Mouse (Mus musculus): ENCODE results near the gene Ralgps1. TPM values are rescaled to one million over a fixed set of nuclear protein-coding genes. Genes with fewer than 3 reads are reported as not detected.
A peak's percentile ranks its signal among the peaks of the same experiment; 100 is the strongest.

Ralgps1 gene
- total RNA-seq, 2 experiments from 2014 or later = 4.8 to 5.6 TPM

DNA sequence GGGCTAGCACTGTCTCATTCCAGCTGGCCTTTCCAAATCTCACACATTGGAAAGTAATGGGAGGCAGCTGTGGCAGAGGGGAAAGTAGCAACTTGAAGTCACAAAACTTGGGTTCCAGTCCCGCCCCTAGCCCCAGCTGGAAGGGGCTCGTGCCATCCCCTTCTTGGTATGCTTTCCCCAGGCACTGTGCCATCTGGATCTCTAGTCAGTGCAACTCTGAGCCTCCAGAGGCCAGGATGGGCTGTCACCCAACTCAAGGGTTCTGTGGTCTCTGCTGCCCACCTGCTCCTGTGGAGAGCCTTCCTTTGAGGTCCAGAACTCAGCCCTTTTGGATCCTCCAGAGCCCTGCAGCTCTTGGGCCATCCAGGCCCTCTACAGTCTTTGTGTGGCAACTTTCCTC lies 209.2 kb downstream of the Ralgps1 start:
- peak in 1 of 2 experiments; percentile 42 for DNase-seq
- intact Hi-C loops (cut with DNase I) = no loop called here

DNA sequence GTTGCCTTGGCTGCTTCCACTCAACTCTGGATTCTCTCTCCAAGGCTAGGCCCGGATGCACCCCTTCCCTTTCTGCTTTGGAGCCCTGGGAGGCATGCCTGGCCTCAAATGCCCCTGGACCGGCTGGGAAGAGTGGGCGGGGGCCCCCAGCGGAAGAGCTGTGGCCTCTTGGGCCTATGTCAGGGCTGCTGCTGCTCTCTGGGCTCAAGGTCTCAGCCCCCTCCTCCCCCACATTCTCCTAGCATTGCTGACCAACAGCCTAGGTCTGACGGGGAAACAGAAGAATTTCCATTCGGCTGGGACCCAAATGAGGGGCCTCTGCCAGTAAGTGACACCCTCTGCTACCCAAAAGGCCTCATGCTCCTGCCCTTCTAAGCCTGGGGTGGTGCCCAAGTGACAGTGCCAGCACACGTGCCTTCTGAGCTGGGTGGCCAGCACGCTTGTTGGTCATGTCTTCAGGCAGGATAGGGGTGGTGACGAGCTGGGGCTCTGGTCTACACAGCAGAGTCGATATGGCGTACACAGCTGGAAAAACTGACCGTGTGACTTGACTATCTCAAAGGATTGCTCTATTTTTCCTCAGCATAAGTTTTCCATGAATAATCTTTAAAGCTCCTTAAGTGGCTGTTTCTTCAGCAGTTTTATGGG lies 210.8 kb downstream of the Ralgps1 start:
- DNase-seq = peak; percentile 62 to 78
- intact Hi-C loops (cut with DNase I) = no loop called here

DNA sequence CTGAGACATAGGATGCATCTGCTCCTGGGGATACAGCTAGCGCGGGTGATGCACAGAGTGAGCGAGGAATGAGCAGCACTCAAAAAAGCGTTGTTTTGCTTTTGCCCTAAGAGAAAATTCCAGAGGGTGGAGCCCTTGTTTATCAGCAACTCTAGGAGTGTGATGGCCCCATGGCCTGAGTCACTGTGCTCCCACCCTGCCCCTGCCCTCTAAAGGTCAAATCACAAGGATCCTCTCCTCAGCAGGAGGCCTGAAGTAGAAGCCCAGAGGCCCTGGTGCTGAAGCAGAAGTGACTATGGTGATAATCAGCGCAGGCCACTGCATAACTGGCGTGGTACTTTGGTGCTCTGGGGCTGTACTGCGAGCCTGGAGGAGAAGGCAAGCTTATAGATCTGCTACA lies 211.7 kb downstream of the Ralgps1 start:
- intact Hi-C loops (cut with DNase I) = loop anchor here (5.0 kb wide), 2 partner anchors 78 to 398 kb away; no protein-coding TSS in a partner anchor
- no peak for DNase-seq

DNA sequence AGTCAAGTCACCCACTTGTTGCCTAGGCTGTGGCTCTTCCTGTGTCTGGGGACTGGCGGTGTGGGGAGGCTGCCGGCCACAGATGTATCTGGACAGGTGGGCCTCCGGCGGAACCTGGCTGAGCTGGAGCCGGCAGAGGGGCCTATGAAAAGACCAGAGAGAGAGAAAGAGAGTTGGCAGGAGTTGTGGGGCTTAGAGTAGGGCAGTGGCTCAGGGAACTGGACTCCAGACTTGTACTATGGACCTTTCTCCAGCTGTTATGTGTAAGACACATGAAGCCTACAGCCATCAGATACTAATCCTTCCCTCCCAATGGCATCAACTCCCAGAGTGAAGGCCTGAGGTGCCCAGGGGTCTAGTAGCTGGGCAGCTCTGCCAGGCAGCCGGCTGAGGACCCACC lies 212.4 kb downstream of the Ralgps1 start:
- intact Hi-C loops (cut with DNase I) = loop anchor here (5.0 kb wide), 2 partner anchors 78 to 398 kb away; no protein-coding TSS in a partner anchor
- no peak for DNase-seq

DNA sequence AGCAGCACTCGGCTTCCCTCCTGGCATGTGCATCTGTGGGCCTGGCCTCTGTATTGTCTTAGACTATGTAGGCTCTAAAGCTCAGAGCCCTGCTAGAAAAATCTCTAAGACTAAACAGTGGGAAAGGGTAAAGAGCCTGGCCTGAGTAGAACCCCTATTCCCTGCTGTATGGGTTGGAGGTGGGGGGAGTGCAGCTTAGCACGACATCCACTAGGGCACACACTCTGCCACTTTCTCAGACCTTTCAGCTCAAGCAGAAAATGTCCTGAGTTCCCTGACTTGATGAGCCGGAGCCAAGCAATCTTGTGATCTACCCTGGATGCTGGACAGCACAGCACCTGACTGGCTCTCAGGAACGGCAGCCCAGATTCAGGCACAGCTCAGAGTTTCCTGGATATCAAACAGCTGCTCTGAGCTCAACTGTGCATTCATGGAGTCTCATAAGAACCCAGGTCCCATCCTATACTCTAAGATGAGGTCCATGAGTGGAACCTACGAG lies 215.0 kb downstream of the Ralgps1 start:
- intact Hi-C loops (cut with DNase I) = loop anchor here (2.0 to 5.0 kb wide), 3 partner anchors 60 to 401 kb away; partner anchors contain the start of gene Angptl2
- DNase-seq = no peak

DNA sequence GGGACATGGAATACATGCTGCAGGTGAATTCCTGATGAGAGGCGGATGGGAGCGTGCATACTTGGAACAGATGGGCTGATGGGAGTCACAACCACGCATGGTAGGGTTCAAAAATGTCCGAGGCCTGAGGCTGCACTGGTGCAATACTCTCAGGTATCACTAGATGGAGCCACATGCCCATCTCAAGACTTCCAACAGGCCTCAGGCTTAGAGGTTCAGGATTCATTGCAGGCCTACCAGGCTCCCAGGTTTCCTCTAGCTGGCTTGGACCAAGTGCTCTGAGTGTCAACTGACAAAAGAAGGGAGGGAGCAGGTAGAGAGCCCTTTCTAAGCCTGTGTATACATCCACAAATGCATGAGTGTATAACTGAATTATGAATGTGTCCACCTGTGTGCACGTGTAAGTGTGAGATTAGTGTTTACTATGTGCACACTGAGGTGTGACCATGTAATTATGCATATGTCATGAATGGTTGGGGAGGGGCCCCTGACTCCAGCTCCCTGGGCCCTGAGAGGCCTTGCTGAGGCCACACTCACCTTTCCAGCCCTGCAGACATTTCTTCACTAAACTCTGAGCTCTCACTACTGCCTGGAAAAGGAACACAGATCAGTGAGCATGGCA lies 216.4 kb downstream of the Ralgps1 start:
- intact Hi-C loops (cut with DNase I) = loop anchor here (1.0 to 5.0 kb wide), 4 partner anchors 82 to 402 kb away; no protein-coding TSS in a partner anchor

DNA sequence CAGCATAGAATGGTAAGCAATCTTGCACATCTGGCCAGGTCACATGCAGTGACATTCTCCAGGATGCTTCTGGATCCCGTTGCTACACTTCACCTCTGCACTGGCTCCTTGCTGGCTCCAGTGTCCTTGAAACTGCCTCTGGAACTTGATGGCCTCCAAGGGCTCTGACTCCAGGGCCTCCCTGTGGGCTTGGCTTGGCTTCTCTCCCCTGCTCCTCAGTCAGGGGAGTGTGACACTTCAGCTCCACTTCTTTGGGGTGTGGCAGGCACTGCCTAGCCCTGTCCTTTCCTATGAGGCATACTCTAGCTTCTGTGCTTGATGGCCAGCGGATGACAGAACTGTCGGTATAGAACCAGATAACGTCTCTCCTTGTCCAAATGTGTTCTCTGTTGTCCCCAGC lies 224.3 kb downstream of the Ralgps1 start:
- intact Hi-C loops (cut with DNase I) = no loop called here
- DNase-seq = no peak

More for the DNA sequence above, 216.4 kb downstream of the Ralgps1 start:
- peak; percentile 80 to 83 for DNase-seq

DNA sequence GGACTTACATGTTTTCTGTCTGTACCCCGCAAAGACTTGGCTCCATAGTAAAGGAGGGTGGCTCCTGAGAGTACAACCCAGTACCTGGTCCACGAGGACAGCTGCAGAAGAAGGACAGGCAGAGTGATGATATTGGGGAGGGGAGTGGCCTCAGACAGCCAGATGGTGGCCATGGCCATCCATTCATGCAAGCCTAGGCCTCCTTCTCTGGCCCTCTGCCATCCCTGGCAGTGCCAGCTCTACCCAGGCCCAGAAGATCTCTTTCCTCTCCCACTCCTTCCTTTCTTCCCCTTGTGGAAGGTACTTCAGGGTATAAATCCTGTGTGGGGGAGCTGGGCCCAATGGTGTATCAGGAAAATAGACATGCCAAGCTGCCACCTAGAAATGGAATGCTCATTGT lies 228.0 kb downstream of the Ralgps1 start:
- intact Hi-C loops (cut with DNase I) = no loop called here
- DNase-seq = no peak

DNA sequence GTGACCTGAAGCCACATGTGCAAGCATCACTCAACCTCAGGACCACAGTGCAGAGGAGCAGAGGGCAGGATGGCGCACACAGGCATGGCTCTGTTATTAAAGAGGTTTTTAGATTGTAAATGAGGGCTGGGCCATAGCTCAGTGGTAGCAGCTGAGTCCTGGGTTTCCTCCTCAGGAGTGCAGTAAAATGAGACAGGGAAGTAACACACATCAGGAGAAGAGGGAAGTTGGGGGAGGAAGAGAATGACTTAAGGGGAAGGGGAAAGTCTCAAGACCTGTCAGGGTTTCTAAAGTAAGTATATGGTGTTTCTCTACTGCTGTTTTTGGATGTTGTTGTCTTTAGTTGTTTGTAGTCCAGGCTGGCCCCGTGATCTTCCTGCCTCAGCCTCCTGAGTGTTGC lies 232.8 kb downstream of the Ralgps1 start:
- DNase-seq = no peak
- intact Hi-C loops (cut with DNase I) = no loop called here

DNA sequence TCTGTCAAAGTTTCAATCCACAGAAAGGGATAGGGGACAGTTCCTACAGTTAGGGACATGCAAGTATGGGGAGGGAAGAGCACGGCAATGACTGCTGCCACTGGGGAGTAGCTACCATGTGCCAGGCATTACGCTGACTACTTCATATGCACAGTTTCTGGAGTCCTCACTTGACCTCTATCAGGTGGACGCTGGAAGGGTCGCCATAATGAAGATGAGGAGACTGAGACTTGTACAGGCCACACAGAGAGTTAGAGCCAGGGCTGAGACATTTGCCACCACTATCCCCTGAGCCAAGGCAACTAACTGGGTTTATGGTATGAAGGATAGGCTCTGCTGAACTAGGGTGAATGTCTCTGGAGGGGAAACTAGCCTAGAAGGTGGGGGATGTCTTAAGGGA lies 233.6 kb downstream of the Ralgps1 start:
- no peak for DNase-seq
- intact Hi-C loops (cut with DNase I) = no loop called here

DNA sequence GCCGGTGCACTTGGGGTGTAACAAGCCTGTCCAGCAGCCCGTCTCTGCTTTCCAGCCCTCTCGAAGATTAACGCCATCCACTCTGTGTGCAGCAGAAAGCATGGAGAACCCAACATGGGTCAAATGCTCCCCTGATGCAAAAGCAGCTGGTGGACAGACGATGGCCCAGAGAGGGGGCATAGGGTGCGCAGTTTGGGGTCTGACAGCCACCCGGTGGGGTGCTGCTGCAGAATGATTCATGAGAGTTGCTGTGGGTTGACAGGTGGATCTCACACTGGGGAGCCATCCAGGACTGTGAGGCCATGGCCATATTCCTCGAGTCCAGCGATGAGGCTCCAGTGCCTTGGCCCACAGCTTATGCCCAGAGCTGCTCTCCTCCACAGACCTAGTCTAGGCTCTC lies 234.0 kb downstream of the Ralgps1 start:
- intact Hi-C loops (cut with DNase I) = no loop called here
- no peak for DNase-seq

DNA sequence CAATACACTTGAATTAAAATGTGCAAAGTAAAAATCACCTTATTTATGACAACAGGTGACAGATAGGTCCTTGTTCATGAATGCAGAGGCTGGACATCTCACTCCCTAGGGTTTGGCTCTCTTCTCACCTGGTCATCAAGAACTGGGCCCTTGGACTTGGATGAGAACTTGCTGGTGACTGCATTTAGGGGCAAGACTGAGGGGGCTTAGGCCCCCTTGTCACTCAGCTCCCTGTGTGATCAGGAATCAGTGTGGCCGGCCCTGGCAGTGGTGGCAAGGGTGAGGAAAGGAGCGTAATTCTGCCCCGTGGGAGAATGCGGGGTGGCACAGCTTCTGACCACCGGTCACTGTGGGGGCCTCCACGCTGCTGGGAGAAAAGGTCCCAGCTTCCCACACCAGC lies 234.9 kb downstream of the Ralgps1 start:
- intact Hi-C loops (cut with DNase I) = no loop called here
- DNase-seq = no peak

DNA sequence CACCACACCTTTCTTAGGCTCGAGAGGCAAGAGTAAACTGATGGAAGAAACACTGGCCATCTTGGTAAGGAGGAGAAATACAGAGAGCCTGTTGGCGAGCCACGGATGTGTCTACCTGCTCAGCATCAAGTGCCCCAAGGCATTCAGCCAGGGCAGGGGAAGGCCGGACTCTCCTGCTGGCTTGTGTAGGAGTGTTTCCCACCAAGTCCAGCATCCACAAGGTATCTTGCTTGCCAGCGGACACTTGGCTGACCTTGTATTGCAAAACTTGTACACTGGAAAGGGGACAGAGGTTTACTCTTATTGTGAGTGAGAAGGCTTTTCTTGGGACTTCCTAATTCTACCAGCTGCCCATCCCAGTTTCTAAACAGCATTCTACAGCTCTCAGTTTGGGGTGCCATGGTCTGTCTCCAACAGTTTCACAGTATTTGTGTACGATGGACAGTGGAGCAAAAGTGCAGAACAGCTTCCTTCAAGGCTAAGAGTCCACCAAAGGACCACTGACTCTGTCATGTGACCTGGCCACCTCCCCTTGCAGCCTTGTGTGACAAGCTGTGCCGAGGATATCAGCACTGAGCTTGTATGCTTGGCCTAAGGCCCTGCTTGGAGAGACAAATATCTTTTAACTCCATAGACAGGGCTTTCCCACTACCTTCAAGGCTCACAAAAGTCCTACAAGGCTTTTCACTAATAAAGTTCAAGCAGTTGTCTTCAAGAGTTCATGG lies 236.4 kb downstream of the Ralgps1 start:
- no peak for DNase-seq
- intact Hi-C loops (cut with DNase I) = no loop called here

DNA sequence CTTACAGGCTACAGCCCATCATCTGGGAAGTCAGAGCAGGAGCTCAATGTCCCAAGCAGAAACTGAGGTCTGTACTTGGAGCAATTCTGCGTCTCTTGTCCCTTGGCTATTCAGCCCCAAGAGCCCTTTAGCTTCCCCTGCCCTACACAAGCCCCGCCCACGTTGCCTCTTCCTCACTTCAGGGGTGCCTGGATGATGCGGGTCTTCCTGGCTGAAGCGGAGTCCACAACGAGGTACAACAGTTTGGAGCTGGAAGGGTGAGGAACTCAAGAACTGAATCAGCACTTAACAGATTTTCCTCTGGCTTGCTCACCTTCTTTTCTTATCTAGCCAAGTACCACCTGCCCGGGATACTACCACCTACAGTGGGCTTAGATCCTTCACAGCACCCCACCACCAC lies 239.0 kb downstream of the Ralgps1 start:
- DNase-seq = no peak
- intact Hi-C loops (cut with DNase I) = loop anchor here (2.0 kb wide), 1 partner anchor 142 kb away; no protein-coding TSS in a partner anchor

DNA sequence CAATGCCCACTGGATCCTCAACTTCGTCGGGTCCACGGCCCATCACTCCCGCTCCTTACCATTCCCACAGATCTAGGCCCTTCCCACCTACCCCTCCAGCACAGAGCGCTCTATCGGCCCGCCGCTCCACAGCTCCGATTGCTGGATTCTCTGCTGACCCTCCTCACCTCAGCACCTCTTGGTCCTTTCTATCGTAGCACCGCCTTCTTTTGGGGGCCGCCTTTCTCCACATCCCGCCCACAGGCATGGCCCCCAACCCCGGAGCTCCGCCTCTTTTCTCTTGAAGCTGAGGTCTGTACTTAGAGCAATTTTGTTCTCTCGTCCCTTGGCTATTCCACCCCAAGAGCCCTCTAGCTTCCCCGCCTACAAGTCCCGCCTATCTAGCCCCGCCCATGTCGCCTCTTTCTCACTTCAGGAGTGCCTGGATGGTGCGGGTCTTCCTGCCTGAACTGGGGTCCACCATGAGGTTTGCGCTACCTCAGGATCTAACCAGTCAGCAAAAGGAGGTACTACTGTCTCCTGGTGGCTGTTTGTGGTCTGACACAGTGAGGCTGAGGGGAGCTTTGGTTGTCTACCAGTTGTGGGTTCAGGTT lies 239.7 kb downstream of the Ralgps1 start, which contains the start of gene Garnl3:
TSS of gene Garnl3 (minus strand) at position 155 of the 593 bp plus-strand sequence.
- peak; percentile 50 to 68 for DNase-seq
- intact Hi-C loops (cut with DNase I) = loop anchor here (2.0 kb wide), 2 partner anchors 107 to 141 kb away; no protein-coding TSS in a partner anchor

DNA sequence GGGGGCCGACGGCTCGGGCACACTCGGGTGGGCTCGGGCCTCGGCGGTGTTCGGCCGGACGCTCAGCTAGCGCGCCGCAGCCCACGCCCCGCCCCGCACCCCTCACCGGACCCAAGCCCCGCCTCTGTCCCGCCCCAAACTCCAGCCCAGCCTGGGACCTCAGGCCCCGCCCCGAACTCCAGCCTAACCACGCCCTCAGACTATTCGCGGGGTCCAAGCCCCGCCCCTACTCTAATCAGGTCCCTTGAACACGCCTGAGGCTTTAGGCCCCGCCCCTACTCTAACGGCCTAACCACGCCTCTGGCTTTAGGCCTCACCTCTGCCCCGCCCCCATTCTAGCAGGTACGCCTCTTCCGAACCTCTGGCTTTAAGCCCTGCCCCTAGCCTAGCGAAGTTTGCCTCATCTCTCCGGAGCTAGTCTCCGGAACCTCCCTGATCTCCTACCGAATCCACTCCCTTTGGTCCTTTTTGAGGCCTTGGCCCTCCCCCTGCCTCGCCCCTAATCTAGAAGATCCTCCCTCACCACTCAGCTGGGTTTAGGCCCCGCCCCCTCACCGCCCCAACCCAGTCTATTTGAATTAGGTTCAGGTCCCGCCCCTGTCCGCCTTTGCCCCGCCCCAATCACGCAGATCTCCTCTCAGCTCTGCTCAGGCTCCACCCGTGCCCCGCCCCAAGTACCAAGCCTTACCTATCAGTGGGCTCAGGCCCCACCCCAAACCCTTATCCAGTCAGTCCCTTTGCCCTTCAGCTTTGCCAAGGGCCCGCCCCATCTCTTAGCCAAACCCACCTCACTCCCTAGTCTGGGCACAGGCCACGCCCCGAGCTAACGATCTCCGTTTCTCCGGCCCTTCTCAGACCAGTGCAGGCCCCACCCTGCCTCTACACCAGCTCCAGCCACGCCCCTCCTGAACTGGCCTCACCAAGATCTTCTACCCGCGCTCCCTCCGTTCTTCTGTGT lies 240.5 kb downstream of the Ralgps1 start:
- peak; percentile 96 for DNase-seq
- intact Hi-C loops (cut with DNase I) = loop anchor here (2.0 kb wide), 1 partner anchor 106 kb away; no protein-coding TSS in a partner anchor

DNA sequence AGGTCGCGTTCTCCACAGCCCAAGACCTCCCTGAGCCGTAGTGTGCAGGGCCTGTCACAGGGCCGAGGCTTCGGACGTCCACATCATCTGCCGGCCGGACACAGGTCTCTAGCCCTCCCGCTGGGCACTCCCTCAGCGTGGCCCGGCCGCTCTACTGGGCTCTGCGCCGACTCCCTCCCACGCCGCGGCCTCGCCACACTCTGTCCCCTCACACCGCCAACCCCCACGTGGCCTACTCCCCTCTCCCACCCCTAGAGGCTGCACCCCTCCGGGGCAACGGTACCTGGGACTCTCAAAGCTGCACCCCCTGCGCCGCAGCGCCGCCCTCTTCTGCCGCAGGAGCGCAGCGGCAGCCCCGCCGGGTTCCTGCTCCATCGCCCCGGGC lies 241.2 kb downstream of the Ralgps1 start:
- no peak for DNase-seq
- intact Hi-C loops (cut with DNase I) = loop anchor here (2.0 kb wide), 1 partner anchor 105 kb away; no protein-coding TSS in a partner anchor

DNA sequence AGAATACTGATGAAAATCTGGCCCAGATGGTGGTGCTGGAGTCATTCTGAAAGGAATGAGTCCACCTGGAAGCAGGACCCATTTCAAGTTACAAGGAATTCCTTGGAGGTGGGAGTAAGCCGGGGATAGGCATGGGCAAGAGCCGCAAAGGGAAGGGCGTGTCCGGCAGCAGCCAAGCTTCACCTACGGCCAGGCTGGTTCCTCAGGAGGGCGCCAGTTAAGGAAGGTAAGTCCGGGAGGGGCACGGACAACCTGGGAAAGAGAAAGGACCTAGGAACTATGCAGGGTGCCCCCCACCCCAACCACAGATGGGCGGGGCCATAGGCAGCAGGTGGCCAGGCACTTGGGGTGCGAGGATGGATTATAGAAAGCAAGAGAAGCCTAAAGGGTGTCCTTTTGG lies 241.6 kb downstream of the Ralgps1 start:
- no peak for DNase-seq

DNA sequence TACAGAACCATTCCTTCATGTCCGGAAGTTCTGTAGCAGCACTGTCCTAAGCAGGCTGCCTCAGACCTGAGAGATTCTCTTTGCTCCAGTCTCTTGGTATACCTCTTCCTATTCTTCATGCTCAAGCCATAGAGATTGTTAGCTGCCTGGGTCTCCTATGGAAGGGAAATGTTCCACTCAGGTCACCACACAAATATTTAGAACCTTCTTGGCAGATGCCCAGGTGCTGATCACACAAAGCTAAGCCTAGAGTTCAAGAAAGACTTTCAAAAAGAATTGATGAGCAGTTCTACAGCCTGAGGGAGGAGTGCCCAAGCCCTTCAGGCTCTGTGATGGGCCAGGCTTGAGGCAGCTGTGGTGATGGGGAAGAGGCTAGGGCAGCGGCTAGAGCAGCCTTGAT lies 242.3 kb downstream of the Ralgps1 start:
- intact Hi-C loops (cut with DNase I) = no loop called here
- DNase-seq = no peak

More for the DNA sequence above, 241.6 kb downstream of the Ralgps1 start:
- intact Hi-C loops (cut with DNase I) = loop anchor here (2.0 kb wide), 1 partner anchor 105 kb away; no protein-coding TSS in a partner anchor
